Mouse (Mus musculus): ENCODE measurements around the gene Snw1. TPM values are rescaled to one million over a fixed set of nuclear protein-coding genes. Genes with fewer than 3 reads are reported as not detected.

Snw1 gene
- polyA plus RNA-seq, 1 experiment from 2014 or later = 121 TPM

- Histone ChIP-seq H3K27ac (replicated peaks; ENCODE audit: low read depth, low read length) (no peak overlapping the region), H3K4me2 (ENCODE audit: low read length) (no peak overlapping the region), H3K9me3 (ENCODE audit: control insufficient read depth, low read length) (no peaks in the 10 kb centered on the region), H3K4me3 (replicated peaks; ENCODE audit: low read depth, low read length) (no peak overlapping the region), H3K27me3 (ENCODE audit: control insufficient read depth, insufficient read depth, low read length) (no peaks in the 10 kb centered on the region), H3K36me3 (ENCODE audit: control insufficient read depth, insufficient read depth, low read length) (no peaks in the 10 kb centered on the region), H3K9ac (replicated peaks; ENCODE audit: low read length) (no peak overlapping the region), H3K4me1 (ENCODE audit: control insufficient read depth, insufficient read depth, low read length) (no peaks in the 10 kb centered on the region)
- ATAC-seq (ENCODE audit: low FRiP score, low TSS enrichment) (no peak), DNase-seq (no peak)
- 93% methylated on average over 10 of the region's 10 CpGs for WGBS
These were observed 72.8 kb downstream of the Snw1 start for GRCm38 (mm10) chr12:87399119-87399819.

Small RNA genes within 50 kb of the gene (microRNA-seq; reads per million reads assigned to microRNA genes)
- gene Mir3068 = 66.6 reads per million, percentile 51 among the genes with 10 or more reads in this experiment

Other genes starting within 250 kb of the Snw1 start
- gene Noxred1, start 233.5 kb downstream of the Snw1 start, polyA plus RNA-seq (2014; fragmentation: Nextera tagmentation; extraction: Ambion mirVana) = 0.81 and 1.0 TPM in 2 replicates
- 60.6 and 70.1 TPM in 2 replicates for gene Vipas39, start 206.0 kb downstream of the Snw1 start, polyA plus RNA-seq (2014; fragmentation: Nextera tagmentation; extraction: Ambion mirVana)
- gene Ahsa1, start 205.8 kb downstream of the Snw1 start, polyA plus RNA-seq (2014; fragmentation: Nextera tagmentation; extraction: Ambion mirVana) = 176 and 180 TPM in 2 replicates
- 0.75 and 1.0 TPM in 2 replicates for gene Ism2, start 172.6 kb downstream of the Snw1 start, polyA plus RNA-seq (2014; fragmentation: Nextera tagmentation; extraction: Ambion mirVana)
- gene Sptlc2, start 83.9 kb downstream of the Snw1 start, polyA plus RNA-seq (2014; fragmentation: Nextera tagmentation; extraction: Ambion mirVana) = 58.0 and 69.0 TPM in 2 replicates
- 228 and 258 TPM in 2 replicates for gene Slirp, start 28.4 kb downstream of the Snw1 start, polyA plus RNA-seq (2014; fragmentation: Nextera tagmentation; extraction: Ambion mirVana)
- gene Alkbh1, start 28.3 kb downstream of the Snw1 start, polyA plus RNA-seq (2014; fragmentation: Nextera tagmentation; extraction: Ambion mirVana) = 35.0 and 42.9 TPM in 2 replicates
- gene Gm5788, start 22.4 kb upstream of the Snw1 start, polyA plus RNA-seq (2014; fragmentation: Nextera tagmentation; extraction: Ambion mirVana) = not detected in 2 replicates
- gene Gm8300, start 42.0 kb upstream of the Snw1 start, polyA plus RNA-seq (2014; fragmentation: Nextera tagmentation; extraction: Ambion mirVana) = not detected in 2 replicates
- gene Oog1, start 130.4 kb upstream of the Snw1 start, polyA plus RNA-seq (2014; fragmentation: Nextera tagmentation; extraction: Ambion mirVana) = not detected in 2 replicates
- gene Gm4027, start 146.6 kb upstream of the Snw1 start, polyA plus RNA-seq (2014; fragmentation: Nextera tagmentation; extraction: Ambion mirVana) = not detected in 2 replicates
- not detected in 2 replicates for gene Gm16381, start 172.3 kb upstream of the Snw1 start, polyA plus RNA-seq (2014; fragmentation: Nextera tagmentation; extraction: Ambion mirVana)